Mouse (Mus musculus) ovary, adult 10 weeks (tissue): ENCODE data around the gene Gtdc1. TPM values are rescaled to one million over a fixed set of nuclear protein-coding genes. Genes with fewer than 3 reads are reported as not detected.

Source experiments
- polyA plus RNA-seq: library from polyadenylated mRNA; stranded (reverse); fragments of 350-450 nt; fragmentation: Illumina TruSeq; extraction: RNeasy Lipid Tissue Mini Kit (QIAGEN cat#74804); gene quantifications from one replicate; pipeline ENCODE4 v1.2.3, GENCODE M21; 2014

The Gtdc1 gene
- polyA plus RNA-seq: 53.2 TPM

GRCm38 (mm10) chr2:44927482-44927811, at the start of gene Gtdc1:
Gene Gtdc1 (minus strand): TSS chr2:44927657.

Other genes with a start within 250 kb of the Gtdc1 start
- gene Zeb2, start 189.7 kb upstream of the Gtdc1 start, polyA plus RNA-seq: 168 TPM